Mouse (Mus musculus) neural tube, embryonic 13.5 days (tissue): ENCODE measurements around the gene Add1. TPM values are rescaled to one million over a fixed set of nuclear protein-coding genes. Genes with fewer than 3 reads are reported as not detected.
"Not testable (repeated sequence)": the region's sequence is repeated elsewhere in the genome, so short reads cannot be mapped to it uniquely, and the experiment has no call there.

Source experiments
- ATAC-seq: fragments of 200-750 bp; cut with Nextera tagmentation; 2 replicates; pipeline ENCODE4 v1.8.0; 2017; ENCODE audit warnings: low read depth, mild to moderate bottlenecking, moderate TSS enrichment, moderate library complexity
- H3K27ac ChIP-seq: fragments of 300-500 bp; sonication (generic); replicated peaks from 2 replicates; pipeline ENCODE4 v1.5.1; 2015; ENCODE audit warnings: moderate library complexity, mild to moderate bottlenecking, inconsistent platforms
- H3K27me3 ChIP-seq: fragments of 300-500 bp; sonication (generic); 2 replicates; pipeline ENCODE4 v1.6.1; 2015; ENCODE audit warnings: mild to moderate bottlenecking, inconsistent platforms
- H3K36me3 ChIP-seq: fragments of 300-500 bp; sonication (generic); 2 replicates; pipeline ENCODE4 v1.6.1; 2015; ENCODE audit warnings: mild to moderate bottlenecking, inconsistent platforms
- H3K4me1 ChIP-seq: fragments of 300-500 bp; sonication (generic); replicated peaks from 2 replicates; pipeline ENCODE4 v1.6.1; 2015; ENCODE audit warnings: inconsistent platforms
- H3K4me2 ChIP-seq: fragments of 300-500 bp; sonication (generic); 2 replicates; pipeline ENCODE4 v1.6.1; 2015; ENCODE audit warnings: inconsistent platforms, mild to moderate bottlenecking, moderate library complexity
- H3K4me3 ChIP-seq: fragments of 300-500 bp; sonication (generic); 2 replicates; pipeline ENCODE4 v1.5.1; 2015; ENCODE audit warnings: mild to moderate bottlenecking, inconsistent platforms
- H3K9ac ChIP-seq: fragments of 300-500 bp; sonication (generic); 2 replicates; pipeline ENCODE4 v1.6.1; 2015; ENCODE audit warnings: moderate library complexity, mild to moderate bottlenecking, inconsistent platforms
- H3K9me3 ChIP-seq: fragments of 300-500 bp; sonication (generic); 2 replicates; pipeline ENCODE4 v1.6.1; 2016; ENCODE audit warnings: inconsistent platforms
- WGBS: fragments of 180-500 bp; shearing (Covaris S2); methylation state at CpG from one replicate; pipeline ENCODE4 v1.1.7; 2015; 5-methylcytosine and 5-hydroxymethylcytosine counted together
- polyA plus RNA-seq: library from polyadenylated mRNA; unstranded; fragments of >200 nt; fragmentation: Nextera tagmentation; extraction: Ambion mirVana; gene quantifications from 2 replicates; pipeline ENCODE4 v1.2.1, GENCODE M21; 2015

Add1 gene
- polyA plus RNA-seq, 1 experiment from 2014 or later = 208 TPM

GRCm38 (mm10) chr5:34587881-34588280 is 14.4 kb downstream of the Add1 start:
- H3K36me3 ChIP-seq = 0 out of 2 replicates have a peak, but pooled peaks cover 5% of the 10 kb centered on the region
- H3K4me2 ChIP-seq = no peak overlapping the region
- ATAC-seq = no peak
- no peak overlapping the region for H3K9ac ChIP-seq
- H3K9me3 ChIP-seq = no peaks in the 10 kb centered on the region
- H3K27ac ChIP-seq = no peak overlapping the region
- H3K4me1 ChIP-seq = peaks cover 29% of the 10 kb centered on the region
- no peak overlapping the region for H3K4me3 ChIP-seq
- WGBS = 88% methylated on average over 5 of the region's 5 CpGs
- no peaks in the 10 kb centered on the region for H3K27me3 ChIP-seq

GRCm38 (mm10) chr5:34590059-34590458 is 16.6 kb downstream of the Add1 start:
- Histone ChIP-seq H3K4me3 (no peak overlapping the region), H3K27ac (no peak overlapping the region), H3K27me3 (no peaks in the 10 kb centered on the region), H3K9me3 (no peaks in the 10 kb centered on the region), H3K36me3 (peaks cover 6% of the 10 kb centered on the region; the same call in 1 of the 2 replicates), H3K4me2 (no peak overlapping the region), H3K4me1 (peaks cover 29% of the 10 kb centered on the region), H3K9ac (no peak overlapping the region)
- 15% methylated on average over 5 of the region's 5 CpGs for WGBS
- no peak for ATAC-seq

DNA sequence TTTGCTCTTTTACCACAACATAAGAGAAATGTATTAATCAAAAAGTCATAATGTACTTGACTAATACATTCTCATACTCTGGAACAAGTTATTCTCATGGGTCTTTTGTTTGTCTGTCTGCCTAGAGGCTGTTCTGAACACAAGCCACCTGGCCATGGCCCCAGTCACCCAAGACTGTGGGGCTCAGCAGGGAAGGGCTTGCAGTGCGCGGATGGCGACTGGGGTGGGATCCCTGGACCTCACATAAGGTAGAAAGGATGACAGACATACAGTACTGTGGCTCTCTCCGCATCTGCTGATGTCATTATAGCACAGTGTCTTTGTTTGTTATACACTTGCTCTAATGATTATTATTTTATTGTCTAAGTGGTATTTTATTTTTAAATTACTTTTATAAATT is 17.2 kb downstream of the Add1 start:
- no peak overlapping the region for H3K9ac ChIP-seq
- WGBS = 49% methylated on average over 4 of the region's 4 CpGs

DNA sequence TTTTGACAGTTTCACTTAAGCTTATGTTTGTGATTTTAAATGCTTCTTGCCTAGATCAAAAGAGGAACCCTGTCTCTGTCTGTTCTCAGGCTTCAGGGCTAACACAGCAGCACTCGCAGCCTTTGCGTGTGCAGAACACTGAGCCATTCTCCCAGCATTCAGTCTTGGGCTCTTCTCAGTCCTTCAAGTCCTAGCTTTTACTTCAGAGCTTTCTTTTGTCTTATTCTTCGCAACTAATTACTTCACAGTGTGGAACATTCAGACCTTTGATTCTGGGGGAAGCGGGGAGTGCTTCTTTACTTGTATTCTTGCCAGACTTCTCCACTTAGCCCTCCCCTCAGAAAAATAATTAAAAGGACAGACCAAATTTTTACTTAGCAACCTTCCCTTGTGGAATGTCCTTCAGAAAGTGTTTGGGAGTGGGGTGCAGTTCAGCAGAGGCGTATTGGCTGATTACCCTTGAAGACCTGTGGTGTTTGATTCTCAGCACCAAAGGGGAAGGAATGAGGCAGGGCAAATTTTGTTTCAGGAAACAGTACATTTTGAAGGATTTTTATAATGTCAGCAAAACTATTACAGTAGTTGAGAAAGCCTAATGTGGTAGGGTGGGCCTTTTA is 18.0 kb downstream of the Add1 start:
- no peaks in the 10 kb centered on the region for H3K27me3 ChIP-seq
- 0 out of 2 replicates have a peak overlapping the region, but pooled peaks have one; percentile 42 for H3K27ac ChIP-seq
- no peak overlapping the region for H3K4me2 ChIP-seq
- 16% methylated on average over 5 of the region's 5 CpGs for WGBS
- no peaks in the 10 kb centered on the region for H3K9me3 ChIP-seq
- ATAC-seq = no peak
- H3K9ac ChIP-seq = no peak overlapping the region
- H3K4me3 ChIP-seq = no peak overlapping the region
- peaks cover 6% of the 10 kb centered on the region; the same call in 1 of the 2 replicates for H3K36me3 ChIP-seq
- peaks cover 29% of the 10 kb centered on the region for H3K4me1 ChIP-seq

More for the DNA sequence above, 17.2 kb downstream of the Add1 start:
- H3K4me3 ChIP-seq = no peak overlapping the region
- H3K27ac ChIP-seq = no peak overlapping the region
- H3K4me2 ChIP-seq = no peak overlapping the region
- H3K27me3 ChIP-seq = no peaks in the 10 kb centered on the region
- peaks cover 6% of the 10 kb centered on the region; the same call in 1 of the 2 replicates for H3K36me3 ChIP-seq
- no peaks in the 10 kb centered on the region for H3K9me3 ChIP-seq
- peaks cover 29% of the 10 kb centered on the region for H3K4me1 ChIP-seq
- no peak for ATAC-seq

- H3K27me3 ChIP-seq, ATAC-seq, H3K4me2 ChIP-seq, H3K4me3 ChIP-seq, H3K27ac ChIP-seq, H3K9me3 ChIP-seq, H3K36me3 ChIP-seq, H3K9ac ChIP-seq: not testable (repeated sequence)
- WGBS = 84% methylated on average over 5 of the region's 5 CpGs
- peaks cover 25% of the 10 kb centered on the region for H3K4me1 ChIP-seq
Measured at GRCm38 (mm10) chr5:34592224-34592623, 18.8 kb downstream of the Add1 start.

- WGBS = 93% methylated on average over 6 of the region's 6 CpGs
- Histone ChIP-seq H3K4me2 (no peak overlapping the region), H3K4me3 (no peak overlapping the region), H3K4me1 (peaks cover 20% of the 10 kb centered on the region), H3K9ac (no peak overlapping the region), H3K27me3 (no peaks in the 10 kb centered on the region), H3K36me3 (peaks cover 12% of the 10 kb centered on the region), H3K9me3 (no peaks in the 10 kb centered on the region), H3K27ac (no peak overlapping the region)
- no peak for ATAC-seq
Measured at GRCm38 (mm10) chr5:34592666-34593065, 19.2 kb downstream of the Add1 start.

DNA sequence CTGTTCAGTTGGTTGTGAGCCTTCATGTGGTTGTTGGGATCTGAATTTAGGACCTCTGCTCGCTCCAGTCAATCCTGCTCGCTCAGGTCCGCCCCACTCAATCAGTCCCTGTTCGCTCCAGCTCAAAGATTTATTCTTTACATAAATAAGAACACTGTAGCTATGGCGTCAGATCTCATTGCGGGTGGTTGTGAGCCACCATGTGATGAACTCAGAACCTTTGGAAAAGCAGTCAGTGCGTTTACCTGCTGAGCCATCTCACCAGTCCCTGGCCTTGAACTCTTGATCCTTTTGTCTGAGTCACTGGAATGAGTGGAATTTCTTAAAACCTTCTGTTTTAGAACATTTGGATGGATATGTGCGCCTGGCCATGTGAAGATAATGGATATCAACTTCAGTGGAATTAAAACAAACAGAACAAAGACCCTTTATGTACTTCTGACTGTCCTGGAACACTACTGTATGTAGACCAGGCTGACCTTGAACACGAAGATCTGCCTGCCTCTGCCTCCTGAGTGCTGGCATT is 19.8 kb downstream of the Add1 start:
- no peak for ATAC-seq
- no peak overlapping the region for H3K4me3 ChIP-seq
- peaks cover 19% of the 10 kb centered on the region for H3K4me1 ChIP-seq
- no peak overlapping the region for H3K9ac ChIP-seq
- H3K9me3 ChIP-seq = no peaks in the 10 kb centered on the region
- no peaks in the 10 kb centered on the region for H3K27me3 ChIP-seq
- peaks cover 18% of the 10 kb centered on the region for H3K36me3 ChIP-seq
- H3K27ac ChIP-seq = no peak overlapping the region
- WGBS = 94% methylated on average over 9 of the region's 9 CpGs
- no peak overlapping the region for H3K4me2 ChIP-seq

DNA sequence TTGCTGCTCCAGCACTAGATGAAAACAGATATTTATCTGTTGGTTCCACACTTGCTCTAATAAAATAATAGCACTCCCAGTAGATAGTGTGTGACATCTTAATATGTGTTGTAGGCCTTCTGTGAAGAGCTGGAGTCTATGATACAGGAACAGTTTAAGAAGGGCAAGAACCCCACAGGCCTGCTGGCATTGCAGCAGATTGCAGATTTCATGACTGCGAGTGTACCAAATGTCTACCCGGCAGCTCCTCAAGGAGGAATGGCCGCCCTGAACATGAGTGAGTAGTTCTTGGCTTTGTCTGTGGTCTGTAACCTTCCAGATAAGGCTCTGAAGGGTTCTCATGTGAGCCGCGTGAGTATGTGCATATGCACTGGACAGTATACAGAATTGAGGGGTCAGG is 31.1 kb downstream of the Add1 start:
- Histone ChIP-seq H3K36me3 (peaks cover 69% of the 10 kb centered on the region), H3K27ac (no peak overlapping the region), H3K27me3 (no peaks in the 10 kb centered on the region), H3K4me2 (no peak overlapping the region), H3K4me3 (no peak overlapping the region), H3K9ac (no peak overlapping the region), H3K4me1 (no peaks in the 10 kb centered on the region), H3K9me3 (no peaks in the 10 kb centered on the region)
- no peak for ATAC-seq
- 97% methylated on average over 5 of the region's 5 CpGs for WGBS

DNA sequence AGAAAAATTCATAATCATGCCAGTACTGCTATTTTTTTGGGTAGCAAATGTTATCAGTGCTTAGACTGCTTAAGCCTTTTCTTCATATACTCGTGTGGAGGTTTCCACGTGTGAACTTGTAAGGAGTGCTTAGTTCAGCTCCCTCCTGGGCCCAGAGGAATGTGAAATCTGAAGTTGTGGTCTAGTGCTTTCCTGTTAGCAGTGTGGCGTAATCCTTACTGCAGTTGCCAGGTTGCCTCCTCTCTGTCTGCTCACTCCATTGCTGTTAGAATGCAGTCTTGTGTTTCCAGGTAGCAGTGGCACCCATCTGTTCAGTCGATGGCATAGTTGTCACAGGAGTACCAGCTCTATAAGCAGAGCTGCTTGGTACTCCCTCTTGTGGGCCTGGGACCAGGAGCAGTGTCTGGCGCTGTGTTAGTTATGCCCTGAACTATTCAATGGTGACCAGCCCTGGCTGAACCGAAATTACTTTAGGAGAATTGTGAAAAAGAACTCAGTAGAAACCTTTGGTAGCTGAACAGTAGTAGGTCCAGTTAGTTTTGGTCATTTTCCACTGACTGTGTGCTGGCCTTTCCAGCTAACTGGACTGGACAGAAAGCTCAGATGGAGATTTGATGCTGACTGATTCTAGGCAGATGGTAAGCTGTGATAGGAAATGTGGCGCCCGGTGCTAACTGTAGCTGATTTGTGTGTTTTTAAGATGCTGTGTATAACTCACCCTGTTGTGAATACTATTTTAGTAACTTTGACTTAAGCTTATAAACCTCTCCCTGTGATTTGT is 33.8 kb downstream of the Add1 start:
- Histone ChIP-seq H3K4me2 (no peak overlapping the region), H3K9ac (no peak overlapping the region), H3K9me3 (no peaks in the 10 kb centered on the region), H3K27me3 (no peaks in the 10 kb centered on the region), H3K36me3 (peaks cover 73% of the 10 kb centered on the region), H3K4me3 (no peak overlapping the region), H3K4me1 (no peaks in the 10 kb centered on the region), H3K27ac (no peak overlapping the region)
- ATAC-seq = no peak
- WGBS = 91% methylated on average over 8 of the region's 8 CpGs

- no peaks in the 10 kb centered on the region for H3K9me3 ChIP-seq
- H3K36me3 ChIP-seq = peaks cover 72% of the 10 kb centered on the region
- no peaks in the 10 kb centered on the region for H3K27me3 ChIP-seq
- no peak overlapping the region for H3K4me2 ChIP-seq
- H3K4me3 ChIP-seq = no peak overlapping the region
- ATAC-seq = no peak
- 80% methylated on average over 3 of the region's 3 CpGs for WGBS
- no peak overlapping the region for H3K27ac ChIP-seq
- H3K9ac ChIP-seq = no peak overlapping the region
- no peaks in the 10 kb centered on the region for H3K4me1 ChIP-seq
Measured at GRCm38 (mm10) chr5:34608226-34608625, 34.8 kb downstream of the Add1 start.

DNA sequence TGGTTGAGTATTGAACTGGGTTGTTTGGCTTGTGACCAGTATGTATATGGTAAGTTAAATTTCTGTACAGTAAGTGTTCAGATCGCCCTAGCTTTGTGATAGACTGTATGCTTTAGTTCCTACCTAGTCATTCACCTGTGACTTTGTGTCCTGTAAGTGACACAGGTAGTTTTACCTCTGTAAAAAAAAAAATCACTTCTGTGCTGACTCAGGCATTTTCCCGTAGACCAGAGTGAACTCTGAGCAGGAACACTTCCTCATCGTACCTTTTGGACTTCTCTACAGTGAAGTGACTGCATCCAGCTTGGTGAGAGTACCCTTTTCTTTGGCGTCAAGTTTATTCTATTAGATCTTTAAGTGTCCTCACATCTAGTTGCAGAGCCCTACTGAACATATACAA is 36.5 kb downstream of the Add1 start:
- Histone ChIP-seq H3K9me3 (no peaks in the 10 kb centered on the region), H3K27me3 (no peaks in the 10 kb centered on the region), H3K4me1 (no peaks in the 10 kb centered on the region), H3K36me3 (peaks cover 83% of the 10 kb centered on the region), H3K4me3 (no peak overlapping the region), H3K9ac (no peak overlapping the region), H3K27ac (no peak overlapping the region), H3K4me2 (no peak overlapping the region)
- WGBS = 91% methylated on average over 4 of the region's 4 CpGs
- ATAC-seq = no peak

DNA sequence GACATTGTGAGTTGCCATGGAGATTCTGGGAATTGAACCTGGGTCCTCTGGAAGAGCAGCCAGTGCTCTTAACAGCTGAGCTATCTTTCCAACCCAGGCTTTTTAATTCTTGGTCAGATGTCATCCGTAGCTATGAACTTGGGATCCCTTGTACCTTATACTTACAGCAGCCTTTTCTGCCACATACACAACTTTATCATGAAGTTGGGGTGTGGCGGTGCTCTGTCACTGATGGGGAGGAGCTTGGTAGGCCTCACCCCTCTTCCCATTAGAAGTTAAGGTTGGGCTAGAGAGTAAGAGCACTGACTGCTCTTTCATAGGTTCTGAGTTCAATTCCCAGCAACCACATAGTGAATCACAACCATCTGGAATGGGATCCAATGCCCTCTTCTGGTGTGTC is 59.5 kb downstream of the Add1 start:
- H3K9ac ChIP-seq = no peak overlapping the region
- ATAC-seq = no peak
- H3K9me3 ChIP-seq = no peaks in the 10 kb centered on the region
- no peak overlapping the region for H3K27ac ChIP-seq
- H3K4me2 ChIP-seq = no peak overlapping the region
- 99% methylated on average over 2 of the region's 2 CpGs for WGBS
- peaks cover 27% of the 10 kb centered on the region for H3K4me1 ChIP-seq
- no peak overlapping the region for H3K4me3 ChIP-seq
- peaks cover 76% of the 10 kb centered on the region for H3K36me3 ChIP-seq
- H3K27me3 ChIP-seq = no peaks in the 10 kb centered on the region
